Mouse (Mus musculus) bone marrow macrophage, adult 2 months (primary cell): ENCODE results near the gene Cdcp1.

Experiments
- CTCF ChIP-seq: IDR thresholded peaks from 2 replicates; pipeline ENCODE4 v1.5.1; 2012; ENCODE audit warnings: low read depth, mild to moderate bottlenecking, low read length, moderate library complexity
- POLR2A ChIP-seq: IDR thresholded peaks from 2 replicates; pipeline ENCODE4 v1.6.1; 2012; ENCODE audit warnings: mild to moderate bottlenecking, low read depth, low read length, borderline replicate concordance

DNA sequence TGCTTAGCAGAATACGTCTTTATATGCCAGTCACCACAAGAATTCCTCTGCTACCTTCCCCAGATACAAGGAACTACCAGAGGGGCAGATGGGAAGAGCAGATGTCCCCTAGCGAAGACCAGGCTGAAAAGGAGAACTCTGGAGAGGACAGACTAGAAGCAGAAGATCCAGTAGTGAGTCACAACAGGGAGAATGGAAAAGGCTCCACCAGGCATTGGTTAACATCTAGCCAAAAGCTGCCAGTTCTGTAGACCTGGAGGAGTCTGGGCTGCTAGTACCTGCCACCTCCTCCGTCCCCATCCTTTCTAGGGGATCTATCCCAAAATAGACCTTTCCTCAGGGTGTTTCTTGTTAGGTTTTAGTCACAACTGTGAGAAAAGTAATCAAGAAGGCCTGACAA is 39.9 kb upstream of the Cdcp1 start:
- no peak for TF ChIP-seq CTCF
- no peak for TF ChIP-seq POLR2A
